Mouse (Mus musculus): ENCODE results near the gene Sost.
A peak's percentile ranks its signal among the peaks of the same experiment; 100 is the strongest.
"Not testable (repeated sequence)": the region's sequence is repeated elsewhere in the genome, so short reads cannot be mapped to it uniquely, and the experiment has no call there.

The Sost gene

DNA sequence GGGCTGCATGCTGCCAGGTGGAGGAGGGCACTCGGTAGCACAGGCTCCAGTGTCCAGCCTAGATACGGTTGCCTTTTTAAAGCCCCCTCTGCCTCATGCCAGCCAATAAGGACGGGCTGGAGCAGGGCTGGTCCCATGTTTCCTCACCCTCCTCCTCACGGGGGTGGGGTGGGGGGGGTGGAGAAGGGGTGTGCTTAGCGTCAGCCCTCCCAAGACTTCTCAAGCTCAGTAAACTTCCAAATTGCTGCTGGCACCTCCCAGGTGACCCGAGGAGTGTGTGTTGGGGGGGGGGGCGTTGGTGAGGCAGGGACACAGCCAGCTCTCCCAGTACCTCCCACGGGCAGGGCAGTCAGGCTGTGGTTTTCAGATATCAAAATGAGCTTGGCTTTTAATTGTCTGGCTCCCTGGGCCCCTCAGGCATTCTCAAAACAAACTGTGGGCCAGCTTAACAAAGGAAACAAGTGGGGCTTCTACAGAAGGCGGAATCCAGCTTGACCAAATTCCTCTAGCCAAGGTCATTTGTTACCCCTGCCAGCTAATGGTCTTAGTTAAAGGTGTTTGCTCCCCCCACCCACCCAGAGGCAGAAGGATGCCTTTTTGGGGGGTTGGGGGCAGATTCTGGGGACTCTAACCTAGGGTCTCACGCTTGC is at the start of gene Sost:
Sost (minus strand) TSS at position 51 of the 650 bp plus-strand sequence.
- no peak for DNase-seq (ENCODE audit: low spot score)

DNA sequence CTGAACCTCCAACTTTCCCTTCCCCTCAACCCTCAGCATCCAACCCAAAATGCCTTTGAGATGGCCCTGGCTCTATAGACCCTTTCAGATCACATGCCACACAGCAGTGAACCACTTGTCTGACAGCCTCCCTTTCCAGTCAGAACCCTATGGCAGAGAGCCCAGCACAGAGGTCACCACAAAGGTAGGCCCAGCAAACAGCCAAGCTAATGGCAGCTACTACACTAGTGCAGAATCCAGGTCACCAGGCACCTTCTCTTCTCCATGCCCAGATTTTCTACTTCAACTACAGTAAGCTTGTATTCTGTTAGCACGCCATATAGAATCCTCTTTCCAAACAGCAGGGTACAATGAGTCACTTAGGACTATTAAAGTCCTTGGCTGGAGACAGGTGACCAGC is 49.3 kb upstream of the Sost start:
- DNase-seq (ENCODE audit: low spot score): no peak

DNA sequence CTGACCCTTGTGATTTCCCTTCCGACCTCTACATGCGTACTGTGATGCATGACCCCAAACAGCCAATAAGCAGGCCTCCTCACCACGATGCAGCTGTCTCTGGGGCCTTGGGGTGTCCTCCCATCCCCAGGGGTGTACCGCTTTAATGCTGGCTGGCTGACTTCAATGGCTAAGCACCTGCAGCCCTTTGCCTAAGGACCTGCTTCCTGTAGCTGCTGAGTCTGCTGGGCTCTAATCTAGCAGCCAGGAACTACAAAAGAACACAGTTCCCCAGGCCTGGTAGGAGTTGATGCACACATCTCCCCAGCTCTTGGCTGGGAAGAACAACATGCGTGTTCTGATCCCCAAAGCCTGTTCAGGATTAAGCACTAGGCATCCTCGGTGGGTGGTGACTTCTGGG is 48.7 kb upstream of the Sost start:
- no peak for DNase-seq (ENCODE audit: low spot score)

DNA sequence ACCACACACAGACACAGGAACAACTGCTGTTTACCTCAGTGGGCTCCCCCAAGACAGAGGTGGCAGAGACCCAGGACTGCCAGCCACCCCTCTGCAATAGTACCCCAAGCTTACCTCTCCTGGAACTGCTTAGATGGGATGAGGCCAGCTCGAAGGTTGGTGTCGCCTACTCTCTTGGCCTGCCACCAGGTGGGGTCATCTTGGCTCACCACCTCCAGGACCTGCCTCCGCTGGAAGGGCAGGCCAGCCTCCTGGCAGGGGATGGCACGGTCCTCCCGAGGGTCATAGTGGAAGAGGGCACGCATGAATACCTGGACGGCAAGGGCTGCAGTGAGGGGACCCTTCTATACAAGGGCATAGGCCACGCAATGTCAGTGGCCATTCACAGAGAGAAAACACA is 46.4 kb upstream of the Sost start:
- no peak for DNase-seq (ENCODE audit: low spot score)

DNA sequence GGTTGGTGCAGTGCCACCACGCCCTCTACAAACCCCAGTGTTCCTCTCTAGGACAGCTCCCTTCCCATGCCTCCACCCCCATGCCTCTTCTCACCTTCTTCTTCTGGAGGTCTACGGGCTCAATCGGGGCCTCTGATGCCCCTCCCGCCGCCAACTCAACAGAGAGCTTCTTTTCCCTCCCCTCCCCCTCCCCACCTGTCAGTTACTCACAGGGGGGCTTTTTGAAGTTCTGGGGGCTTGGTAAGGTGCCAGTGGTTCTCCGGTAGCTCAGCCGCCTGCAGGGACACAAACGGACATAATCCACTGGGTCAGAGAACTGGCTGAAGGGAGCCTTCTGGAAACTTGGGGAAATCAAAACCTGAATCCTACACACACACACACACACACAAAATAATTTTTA is 44.7 kb upstream of the Sost start:
- DNase-seq (ENCODE audit: low spot score): no peak

DNA sequence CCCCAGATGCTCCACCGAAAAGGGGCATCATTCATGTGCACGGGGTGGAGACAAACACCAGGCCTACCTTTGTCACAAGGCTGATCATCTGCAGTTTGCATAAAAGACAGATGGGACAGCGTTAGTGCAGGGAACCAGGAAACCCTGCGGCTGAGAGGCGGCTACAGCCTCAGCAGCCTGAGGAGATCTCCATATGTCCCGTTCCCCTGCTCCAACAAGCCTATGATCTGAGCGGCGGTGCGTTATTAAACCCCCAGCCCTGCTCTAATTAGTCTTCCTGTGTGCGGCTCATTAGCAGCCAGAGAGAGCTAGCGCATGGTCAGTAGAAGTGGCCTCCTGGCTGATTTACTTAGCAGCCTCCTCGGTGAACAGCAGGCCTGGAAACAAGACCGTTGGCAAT is 43.3 kb upstream of the Sost start:
- DNase-seq (ENCODE audit: low spot score): no peak

DNA sequence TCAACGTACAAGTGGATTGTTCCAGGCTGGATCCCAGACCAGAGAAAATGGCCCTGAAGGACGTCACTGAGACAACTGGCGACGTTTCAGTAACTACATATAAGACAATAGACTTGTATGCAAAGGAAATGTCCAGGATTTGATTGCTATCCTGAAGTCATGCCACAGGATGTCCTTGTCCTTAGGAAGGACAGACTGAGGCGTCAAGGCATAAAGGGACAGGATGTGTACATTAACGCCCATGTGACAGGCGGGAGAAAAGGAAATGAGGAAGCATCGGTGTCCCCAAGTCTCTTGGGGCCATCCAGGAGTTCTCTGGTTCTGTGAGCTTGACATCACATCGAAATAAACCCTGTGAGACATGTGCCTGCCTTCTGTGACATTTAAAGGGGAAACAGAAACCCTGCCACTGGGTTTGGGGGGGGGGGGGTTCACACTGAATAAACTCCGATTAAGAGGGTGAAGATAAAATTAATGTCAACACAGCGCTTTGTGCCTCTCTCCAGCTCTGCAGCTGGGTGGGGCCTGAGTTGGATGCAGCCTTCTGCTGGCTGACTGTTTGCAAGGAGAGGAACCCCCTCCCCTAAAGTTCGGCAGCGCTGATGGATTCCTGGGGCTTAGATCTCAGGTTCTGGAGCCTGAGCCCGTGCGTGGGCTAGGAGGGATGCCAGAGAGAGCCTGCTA is 42.3 kb upstream of the Sost start:
- no peak for DNase-seq (ENCODE audit: low spot score)

DNA sequence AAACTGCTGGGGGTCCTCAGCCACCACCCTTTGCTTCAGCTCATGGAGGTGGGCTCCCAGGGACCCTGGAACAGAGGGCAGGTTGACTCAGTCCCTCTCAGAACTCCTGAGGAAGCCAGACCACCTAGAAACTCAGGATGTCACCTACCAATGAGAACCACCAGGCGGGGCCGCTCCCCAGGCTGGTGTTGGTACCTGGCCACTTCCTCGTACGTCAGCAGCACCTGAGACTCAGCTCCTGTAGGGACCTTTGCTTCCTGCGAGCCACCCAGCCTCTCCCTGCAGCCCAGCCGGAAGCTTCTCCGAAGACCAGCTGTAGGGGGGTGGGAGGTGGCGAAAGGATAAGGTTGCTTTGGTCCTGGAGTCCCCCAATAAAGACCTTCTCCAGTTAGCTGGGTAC is 41.6 kb upstream of the Sost start:
- DNase-seq (ENCODE audit: low spot score): no peak

DNA sequence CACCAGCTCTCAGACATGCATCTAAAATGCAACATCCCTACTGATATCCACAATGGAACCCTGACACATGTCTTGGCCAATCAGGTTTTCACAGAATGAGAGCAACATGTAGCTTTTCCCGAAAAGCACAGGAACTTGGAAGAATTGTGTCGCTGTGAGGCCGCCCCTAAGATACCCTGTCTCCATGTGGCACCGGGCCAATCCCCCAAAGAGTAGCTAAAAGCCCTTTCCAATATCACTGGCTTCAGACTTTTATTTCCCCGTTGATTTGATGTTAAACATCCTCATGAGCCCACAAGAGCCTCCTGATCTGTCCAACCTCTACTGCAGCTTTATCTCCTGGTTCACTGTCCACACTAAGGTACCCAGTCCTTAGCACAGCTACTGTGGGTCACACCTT is 39.9 kb upstream of the Sost start:
- DNase-seq (ENCODE audit: low spot score): no peak

DNA sequence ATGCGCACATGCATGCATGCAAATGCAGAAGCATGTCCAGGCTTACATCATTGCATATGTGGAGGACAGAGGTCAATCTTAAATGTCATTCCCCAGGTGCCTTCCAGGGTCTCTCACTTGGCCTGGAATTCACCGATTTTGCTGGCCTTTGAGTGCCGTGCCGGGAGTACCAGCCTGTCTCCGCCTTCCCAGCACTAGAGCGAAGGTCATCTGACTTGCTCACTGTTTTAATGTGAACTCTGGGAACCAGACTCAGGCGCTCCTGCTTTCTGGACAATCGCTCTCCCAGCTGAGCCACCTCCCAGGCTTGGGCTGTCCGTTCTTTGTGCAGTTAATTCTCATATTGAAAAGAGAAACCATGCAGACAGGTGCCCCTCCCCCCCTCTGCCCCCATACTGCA is 39.5 kb upstream of the Sost start:
- no peak for DNase-seq (ENCODE audit: low spot score)

DNA sequence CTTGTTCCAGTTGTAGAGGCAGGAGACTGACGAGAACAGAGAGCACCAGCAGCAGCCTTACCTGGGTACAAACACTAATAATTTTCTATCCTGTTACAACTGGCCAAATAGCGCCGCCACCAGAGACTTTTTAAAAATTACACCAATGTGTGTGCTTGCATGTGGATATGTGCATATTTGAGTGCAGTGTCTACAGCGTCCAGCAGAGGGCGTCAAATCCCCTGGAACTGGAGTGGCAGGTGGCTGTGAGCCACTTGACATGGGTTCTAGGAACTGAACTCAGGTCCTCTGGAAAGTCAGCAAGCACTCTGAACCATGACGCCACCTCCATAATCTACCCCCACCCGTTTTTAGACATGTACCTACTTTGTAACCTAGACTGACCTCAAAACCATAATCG is 37.4 kb upstream of the Sost start:
- no peak for DNase-seq (ENCODE audit: low spot score)

DNA sequence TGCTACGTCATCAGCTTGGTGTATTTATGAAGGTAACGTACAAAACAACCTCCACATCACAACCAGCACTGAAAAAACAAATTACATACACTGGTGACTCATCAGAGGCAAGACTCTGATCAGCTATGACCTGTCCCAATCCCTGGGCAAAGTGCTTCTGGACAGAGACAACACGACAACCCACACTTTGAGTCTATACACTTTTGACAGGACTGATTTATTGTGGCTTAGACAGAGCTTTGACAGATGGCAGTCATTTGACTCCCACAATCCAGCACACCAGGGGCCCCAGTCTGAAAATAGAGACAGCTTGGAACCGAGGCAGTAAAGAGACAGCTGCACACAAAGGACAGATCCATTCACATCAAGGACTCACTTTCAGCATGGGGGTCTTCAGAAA is 32.7 kb upstream of the Sost start:
- no peak for DNase-seq (ENCODE audit: low spot score)

DNA sequence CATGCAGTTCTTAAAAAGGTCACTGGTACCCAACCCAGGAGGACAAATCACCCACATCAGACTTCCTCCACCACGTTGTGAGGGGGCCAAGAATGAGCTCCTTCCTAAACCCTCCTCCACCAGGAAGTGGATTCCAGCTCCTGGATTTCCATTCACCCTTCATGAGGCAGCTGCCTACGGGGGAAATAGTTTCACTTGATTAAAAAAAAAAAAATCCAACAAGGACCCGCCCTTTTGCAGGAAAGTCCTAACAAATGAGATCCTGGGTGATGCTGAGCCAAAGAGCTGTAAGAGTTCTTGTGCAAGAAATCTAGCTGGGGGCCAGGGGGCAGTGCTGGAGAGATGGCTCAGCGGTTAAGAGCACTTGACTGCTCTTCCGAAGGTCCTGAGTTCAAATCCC is 31.4 kb upstream of the Sost start:
- DNase-seq (ENCODE audit: low spot score): no peak

DNA sequence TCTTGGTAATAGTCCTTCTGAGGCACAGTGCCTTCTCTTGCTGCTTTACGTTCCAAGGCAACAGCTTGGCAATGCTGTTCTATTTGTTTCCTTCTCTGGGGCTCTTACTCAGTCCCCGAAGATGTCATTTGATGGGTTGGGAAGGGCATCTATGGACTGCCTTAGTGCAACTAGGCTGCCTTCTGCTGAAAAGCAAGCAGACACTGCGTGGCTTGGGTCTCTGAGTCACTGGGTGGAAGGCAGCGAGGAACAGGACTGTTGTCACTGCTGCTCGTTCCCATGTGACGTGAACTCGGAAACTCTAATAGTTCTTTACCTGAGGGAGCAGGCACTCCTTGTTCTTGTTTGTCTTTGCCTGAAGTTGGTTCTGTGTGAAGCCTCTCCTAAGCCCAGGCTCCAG is 29.1 kb upstream of the Sost start:
- no peak for DNase-seq (ENCODE audit: low spot score)

DNA sequence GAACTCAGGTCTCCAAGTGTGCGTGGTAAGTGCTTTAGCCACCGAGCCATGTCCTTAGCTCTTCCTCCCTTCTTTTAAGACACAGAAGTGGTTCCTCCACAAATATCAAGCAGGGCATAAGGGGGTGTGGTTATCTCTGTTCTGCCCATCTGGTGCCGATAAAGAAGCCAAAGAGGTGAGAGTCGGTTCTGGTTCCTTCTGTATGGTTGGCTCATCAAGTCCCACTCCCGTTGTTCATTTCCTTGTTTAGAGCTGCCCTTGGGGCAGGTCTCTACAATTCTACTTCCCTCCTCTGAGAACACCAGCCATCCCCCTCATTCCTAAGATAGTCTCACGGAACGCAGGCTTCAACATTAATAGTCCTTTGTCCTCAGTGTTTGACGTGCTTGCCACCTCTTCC is 27.3 kb upstream of the Sost start:
- DNase-seq (ENCODE audit: low spot score): peak; percentile 10

DNA sequence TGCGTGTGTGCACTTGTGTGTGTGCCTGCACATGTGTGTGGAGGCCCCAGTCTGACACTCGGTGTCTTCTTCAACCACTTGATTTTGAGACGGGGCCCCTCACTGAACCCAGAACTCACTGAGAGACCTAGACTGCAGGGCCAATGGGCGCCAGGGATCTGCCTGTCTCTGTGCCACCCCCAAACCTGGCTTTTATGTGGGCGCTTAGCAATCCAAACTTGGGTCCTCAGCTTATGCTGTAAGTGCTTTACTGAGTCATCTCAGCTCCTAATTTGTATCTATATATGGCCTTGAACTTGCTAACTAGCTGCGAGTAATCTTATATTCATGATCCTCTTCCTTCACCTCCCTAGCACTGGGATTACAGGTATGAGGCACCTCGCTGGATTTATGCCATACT is 25.6 kb upstream of the Sost start:
- no peak for DNase-seq (ENCODE audit: low spot score)

DNA sequence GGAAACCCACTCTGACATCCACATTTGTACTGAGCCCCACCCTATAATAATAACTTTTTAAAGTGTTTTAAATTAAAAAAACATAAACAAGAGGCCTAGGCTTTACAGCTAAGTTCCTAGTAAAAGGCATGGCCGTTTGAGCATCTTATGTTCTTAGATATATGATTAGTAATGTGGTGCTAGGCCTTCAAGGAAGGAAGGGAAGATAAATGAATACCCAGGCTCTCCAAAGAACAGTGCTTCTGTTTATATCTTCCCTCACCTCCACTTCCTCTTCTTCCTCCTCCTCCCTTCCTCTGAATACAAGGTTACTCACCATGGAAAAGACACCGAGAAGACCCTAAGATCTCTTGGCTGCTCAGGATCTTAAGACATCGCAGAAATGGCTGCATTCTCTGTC is 25.0 kb upstream of the Sost start:
- no peak for DNase-seq (ENCODE audit: low spot score)

DNA sequence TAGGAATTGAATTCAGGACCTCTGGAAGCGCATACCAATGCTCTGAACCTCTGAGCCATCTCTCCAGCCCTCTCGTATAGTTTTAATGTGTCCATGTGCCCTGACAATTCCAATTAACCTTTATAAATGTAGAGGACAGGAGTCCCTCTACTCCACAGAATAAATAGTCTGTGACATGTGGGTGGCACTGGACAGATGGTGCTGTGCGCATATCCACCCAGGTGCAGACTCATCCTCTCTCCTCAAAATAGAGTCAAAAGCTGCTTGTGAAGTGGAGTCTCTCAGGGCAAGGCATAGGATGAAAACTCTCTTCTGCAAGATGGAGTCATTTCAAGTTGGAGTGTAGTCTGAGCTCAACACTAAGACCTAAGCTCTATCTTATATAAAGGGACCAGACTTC is 23.4 kb upstream of the Sost start:
- no peak for DNase-seq (ENCODE audit: low spot score)

DNA sequence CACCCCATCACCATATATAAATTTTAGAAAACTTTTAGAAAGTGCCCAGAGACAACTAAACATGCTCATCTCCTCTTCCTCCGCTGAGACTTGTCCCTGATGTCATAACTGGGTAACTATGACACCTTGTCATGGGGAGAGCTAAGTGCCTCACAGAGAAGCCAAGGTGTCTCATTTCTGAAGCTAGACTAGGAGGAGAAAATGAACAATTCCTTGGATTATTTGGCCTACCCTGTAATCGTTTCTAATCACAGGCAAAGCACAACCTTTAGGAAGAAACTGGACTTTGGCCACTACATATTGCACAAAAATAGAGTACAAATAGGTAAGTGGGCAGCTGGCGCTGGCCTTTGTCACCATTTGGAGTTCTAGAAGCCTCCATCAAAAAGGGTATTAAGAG is 20.1 kb upstream of the Sost start, which contains the start of gene Dusp3:
Dusp3 (minus strand) TSS at position 101 of the 400 bp plus-strand sequence.
- no peak for DNase-seq (ENCODE audit: low spot score)

DNA sequence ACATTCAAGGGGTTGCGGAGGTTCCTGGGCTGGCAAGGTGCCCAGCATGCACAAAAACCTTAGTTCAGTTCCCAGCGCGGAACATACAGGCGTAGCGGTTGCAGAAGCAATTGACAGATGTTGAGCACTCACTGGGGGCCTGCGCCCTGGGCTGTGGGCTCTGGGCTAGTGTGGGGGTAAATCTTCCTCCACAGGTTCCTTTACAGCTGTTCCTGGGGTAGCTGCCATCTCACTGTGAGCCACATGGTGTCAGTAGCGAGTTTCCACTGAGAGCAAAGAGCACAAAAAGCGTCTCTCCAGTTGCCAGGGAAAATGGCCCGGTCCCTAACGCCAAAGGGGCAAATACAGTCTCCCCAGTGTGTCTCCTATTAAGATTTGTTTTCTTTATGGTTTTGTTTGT is 19.2 kb upstream of the Sost start:
- DNase-seq (ENCODE audit: low spot score): peak; percentile 48

DNA sequence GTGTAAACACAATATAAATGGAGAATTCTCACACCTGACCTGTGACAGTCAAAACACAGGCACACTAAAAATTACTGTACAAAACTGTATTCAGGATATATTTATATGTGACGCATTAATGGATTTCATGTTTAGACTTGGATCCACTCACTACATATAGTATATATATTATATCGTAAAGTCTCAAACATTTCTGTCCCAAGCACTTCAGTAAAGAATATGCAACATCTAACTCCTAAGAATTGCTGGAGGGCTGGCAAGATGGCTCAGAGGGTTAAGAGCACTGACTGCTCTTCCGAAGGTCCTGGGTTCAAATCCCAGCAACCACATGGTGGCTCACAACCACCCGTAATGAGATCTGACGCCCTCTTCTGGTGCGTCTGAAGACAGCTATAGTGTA is 18.6 kb upstream of the Sost start:
- not testable (repeated sequence) for DNase-seq (ENCODE audit: low spot score)

DNA sequence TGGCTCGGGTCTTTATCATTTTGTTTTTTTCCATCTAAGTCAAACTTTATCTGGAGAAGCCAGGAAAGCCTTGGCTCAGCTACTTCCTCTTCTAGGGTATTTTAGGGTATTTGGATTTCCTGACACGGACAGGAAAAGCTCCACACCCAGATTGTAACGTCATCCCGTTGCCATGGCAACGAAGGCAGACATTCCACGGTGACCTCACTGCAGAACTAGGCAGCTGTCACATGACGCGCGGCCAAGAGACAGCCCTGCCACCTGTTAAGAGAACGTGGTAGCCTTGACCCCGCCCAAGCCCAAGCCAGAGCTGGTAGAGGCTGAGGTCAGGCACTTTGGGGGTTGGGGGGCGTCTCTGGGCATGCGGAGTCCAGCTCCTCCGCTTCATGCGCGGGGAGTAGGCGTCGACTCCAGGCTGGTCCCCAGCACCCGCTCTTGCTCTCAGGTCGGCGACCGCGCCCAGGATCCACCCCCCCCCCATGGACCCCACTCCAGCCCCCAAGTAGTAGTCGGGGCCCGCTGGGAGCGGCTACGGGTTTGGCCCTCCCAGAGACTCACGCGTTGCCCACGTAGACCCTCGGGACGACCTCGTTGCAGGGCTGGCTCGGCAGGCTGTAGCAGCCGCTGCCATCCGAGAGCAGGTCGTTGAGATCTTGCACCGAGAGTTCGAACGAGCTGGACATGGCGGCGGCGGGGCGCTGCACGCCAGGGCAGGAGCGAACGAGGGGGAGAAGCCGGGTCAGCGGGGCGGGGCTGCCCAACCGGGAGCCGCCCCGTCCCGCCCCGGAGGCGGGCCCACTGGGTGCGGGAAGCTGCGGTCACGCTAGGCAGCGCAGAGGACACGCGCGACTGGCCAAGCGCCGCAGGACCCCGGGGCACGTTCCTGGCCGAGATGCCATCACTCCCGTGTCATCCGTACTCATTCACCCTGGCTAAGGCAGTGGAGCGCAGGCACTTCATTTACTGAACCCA is 17.5 kb upstream of the Sost start, which contains the start of gene Cfap97d1:
Cfap97d1 (plus strand) TSS at position 226 of the 972 bp plus-strand sequence.
- DNase-seq (ENCODE audit: low spot score): peak; percentile 44

DNA sequence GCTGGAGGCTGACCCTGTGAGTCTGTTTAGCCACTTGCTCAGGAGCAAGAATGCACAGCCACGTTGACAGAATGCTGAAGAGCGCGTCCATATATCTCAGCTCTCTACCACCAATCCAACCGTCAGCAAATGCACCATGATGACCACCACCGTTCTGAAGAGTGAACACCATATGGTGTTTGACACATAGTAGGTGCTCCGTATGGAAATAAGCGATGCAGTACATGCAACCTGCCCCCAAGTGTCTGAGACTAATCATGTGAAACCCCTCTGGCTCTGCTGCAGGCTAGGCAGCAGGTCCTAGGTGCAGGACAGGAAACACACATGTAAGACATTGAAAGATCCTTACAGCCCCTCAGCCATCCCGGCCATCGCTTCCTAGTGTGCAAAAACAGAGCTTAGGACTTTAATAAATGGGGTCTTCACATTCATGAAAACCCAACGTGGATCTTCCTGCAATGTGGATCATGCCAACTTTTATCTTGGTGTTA is 16.7 kb upstream of the Sost start:
- no peak for DNase-seq (ENCODE audit: low spot score)
